Mouse (Mus musculus) hindbrain, embryonic 14.5 days (tissue): Measurements from ENCODE around the gene Wfdc16. TPM values are rescaled to one million over a fixed set of nuclear protein-coding genes. Genes with fewer than 3 reads are reported as not detected.

Experiments used
- ATAC-seq: fragments of 200-750 bp; cut with Nextera tagmentation; 2 replicates; pipeline ENCODE4 v1.8.0; 2017; ENCODE audit warnings: moderate number of reproducible peaks, mild to moderate bottlenecking, moderate TSS enrichment, moderate library complexity; ENCODE audit not compliant: low FRiP score
- DNase-seq: peaks from one replicate; pipeline ENCODE4 v3.0.0-alpha.2; 2015; ENCODE audit warnings: low spot score
- H3K27ac ChIP-seq: fragments of 300-500 bp; sonication (generic); 2 replicates; pipeline ENCODE4 v1.5.1; 2014; ENCODE audit warnings: mild to moderate bottlenecking, moderate library complexity
- H3K27me3 ChIP-seq: fragments of 300-500 bp; sonication (generic); 2 replicates; pipeline ENCODE4 v1.6.1; 2014; ENCODE audit warnings: mild to moderate bottlenecking, low read length, mixed read lengths; ENCODE audit not compliant: control insufficient read depth, insufficient read depth
- H3K36me3 ChIP-seq: fragments of 300-500 bp; sonication (generic); replicated peaks from 2 replicates; pipeline ENCODE4 v1.6.1; 2014; ENCODE audit not compliant: control insufficient read depth, insufficient read depth
- H3K4me1 ChIP-seq: fragments of 300-500 bp; sonication (generic); replicated peaks from 2 replicates; pipeline ENCODE4 v1.6.1; 2014; ENCODE audit warnings: antibody characterized with exemption, low read length, mixed read lengths; ENCODE audit not compliant: control insufficient read depth, insufficient read depth
- H3K4me2 ChIP-seq: fragments of 300-500 bp; sonication (generic); replicated peaks from 2 replicates; pipeline ENCODE4 v1.6.1; 2014; ENCODE audit warnings: mild to moderate bottlenecking, moderate library complexity
- H3K4me3 ChIP-seq: fragments of 300-500 bp; sonication (generic); replicated peaks from 2 replicates; pipeline ENCODE4 v1.5.1; 2014; ENCODE audit warnings: mild to moderate bottlenecking, low read length
- H3K9ac ChIP-seq: fragments of 300-500 bp; sonication (generic); 2 replicates; pipeline ENCODE4 v1.6.1; 2014
- H3K9me3 ChIP-seq: fragments of 300-500 bp; sonication (generic); 2 replicates; pipeline ENCODE4 v1.6.1; 2016; ENCODE audit warnings: low read length; ENCODE audit not compliant: control insufficient read depth
- WGBS: fragments of 180-500 bp; shearing (Covaris S2); extraction: QIAGEN DNeasy Blood & Tissue Kit; methylation state at CpG from one replicate; pipeline ENCODE4 v1.1.7; 2014; 5-methylcytosine and 5-hydroxymethylcytosine counted together
- polyA plus RNA-seq: library from polyadenylated mRNA; unstranded; fragments of >200 nt; fragmentation: Nextera tagmentation; extraction: Ambion mirVana; gene quantifications from 2 replicates; pipeline ENCODE4 v1.2.1, GENCODE M21; 2014

The Wfdc16 gene
- not detected in 2 replicates for polyA plus RNA-seq

GRCm38 (mm10) chr2:164638696-164639095 is at the start of gene Wfdc16:
TSS of gene Wfdc16 (minus strand) at chr2:164638796.
- H3K27me3 ChIP-seq, result no peaks in the 10 kb centered on the region
- no peak for DNase-seq
- WGBS, result 89% methylated on average over 3 of the region's 3 CpGs
- no peak within 1 kb of the TSS for H3K9ac ChIP-seq
- ATAC-seq, result no peak
- H3K4me3 ChIP-seq, result no peak within 1 kb of the TSS
- no peaks in the 10 kb centered on the region for H3K36me3 ChIP-seq
- no peaks in the 10 kb centered on the region for H3K4me1 ChIP-seq
- H3K27ac ChIP-seq, result no peak within 1 kb of the TSS
- H3K4me2 ChIP-seq, result no peak within 1 kb of the TSS
- H3K9me3 ChIP-seq, result no peaks in the 10 kb centered on the region

DNA sequence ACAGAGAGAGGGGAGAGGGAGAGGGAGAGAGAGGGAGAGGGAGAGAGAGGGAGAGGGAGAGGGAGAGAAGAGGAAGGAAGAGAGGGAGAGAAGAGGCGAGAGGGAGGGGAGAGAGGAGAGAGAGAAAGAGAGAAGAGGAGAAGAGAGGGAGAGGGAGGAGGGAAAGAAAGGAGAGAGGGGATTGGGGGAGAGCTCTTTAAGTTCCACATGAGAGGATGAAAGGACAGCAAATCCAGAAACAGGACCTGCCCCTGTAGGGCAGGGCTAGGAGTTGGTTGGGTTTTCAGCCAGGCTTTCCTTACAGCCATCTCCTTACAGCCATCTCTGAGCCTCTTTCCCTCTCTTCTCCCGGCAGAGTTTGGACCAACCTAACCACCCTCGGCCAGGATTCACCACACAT is 46.2 kb upstream of the Wfdc16 start, which contains the start of gene Wfdc13:
Wfdc13 (plus strand) TSS at position 301 of the 400 bp plus-strand sequence.
- Histone ChIP-seq H3K27ac (no peak within 1 kb of the TSS), H3K27me3 (no peaks in the 10 kb centered on the region), H3K4me1 (no peaks in the 10 kb centered on the region), H3K9me3 (no peaks in the 10 kb centered on the region), H3K36me3 (no peaks in the 10 kb centered on the region), H3K9ac (no peak within 1 kb of the TSS), H3K4me3 (no peak within 1 kb of the TSS), H3K4me2 (no peak within 1 kb of the TSS)
- WGBS, result 84% methylated on average over 3 of the region's 3 CpGs
- no peak for DNase-seq
- ATAC-seq, result no peak

- H3K9me3 ChIP-seq, result no peaks in the 10 kb centered on the region
- DNase-seq (no peak), ATAC-seq (no peak)
- H3K27ac ChIP-seq, result no peak overlapping the region
- no peaks in the 10 kb centered on the region for H3K27me3 ChIP-seq
- H3K36me3 ChIP-seq, result no peaks in the 10 kb centered on the region
- H3K4me1 ChIP-seq, result peaks cover 5% of the 10 kb centered on the region; the same call in 1 of the 2 replicates
- no peak overlapping the region for H3K9ac ChIP-seq
- H3K4me3 ChIP-seq, result no peak overlapping the region
- no peak overlapping the region for H3K4me2 ChIP-seq
- 65% methylated on average over 3 of the region's 3 CpGs for WGBS
Measured at GRCm38 (mm10) chr2:164679906-164680305, 41.3 kb upstream of the Wfdc16 start.

DNA sequence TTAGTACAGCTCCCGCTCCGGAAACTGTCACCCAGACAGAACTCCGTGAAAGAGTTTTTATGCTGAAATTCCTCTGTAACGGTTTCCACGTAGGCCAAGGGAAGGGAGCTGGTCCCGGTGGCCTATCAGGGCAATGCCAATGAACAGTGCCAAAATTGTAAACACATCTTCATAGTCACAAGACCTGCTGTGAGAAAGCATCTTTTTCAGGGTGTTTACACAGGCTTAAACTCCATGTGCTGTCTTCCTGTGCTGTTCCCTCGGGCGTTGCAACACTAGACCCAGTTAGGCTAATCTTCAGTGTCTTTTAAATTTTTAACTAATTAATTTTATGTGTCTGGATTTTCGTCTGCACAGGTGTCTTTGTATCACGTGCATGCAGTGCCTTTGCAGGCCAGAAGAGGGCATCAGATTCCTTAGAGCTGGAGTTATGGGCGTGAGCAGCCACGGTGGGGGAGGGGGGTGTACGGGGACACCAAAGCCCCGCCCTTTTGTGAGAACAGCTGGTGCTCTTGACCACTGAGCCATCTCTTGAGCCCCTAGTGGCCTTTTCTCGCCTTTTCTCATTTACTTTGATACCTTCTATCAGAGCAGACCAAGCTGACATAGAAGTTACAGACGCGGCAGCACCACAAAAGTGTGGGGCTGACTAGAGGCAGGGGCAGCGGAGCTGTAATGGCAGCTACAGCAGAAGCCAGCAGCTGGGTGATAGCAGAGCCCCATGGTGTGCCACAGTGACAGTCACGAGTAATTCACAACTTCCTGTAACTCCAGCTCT is 40.4 kb upstream of the Wfdc16 start:
- 22% methylated on average over 19 of the region's 19 CpGs for WGBS
- H3K4me2 ChIP-seq, result peak overlapping the region; percentile 52
- H3K9me3 ChIP-seq, result no peaks in the 10 kb centered on the region
- H3K9ac ChIP-seq, result no peak overlapping the region
- no peaks in the 10 kb centered on the region for H3K36me3 ChIP-seq
- no peaks in the 10 kb centered on the region for H3K27me3 ChIP-seq
- peak; percentile 73; the same call in 1 of the 2 replicates for ATAC-seq
- H3K27ac ChIP-seq, result no peak overlapping the region
- DNase-seq, result peak; percentile 74
- H3K4me3 ChIP-seq, result peak overlapping the region; percentile 24
- peaks cover 5% of the 10 kb centered on the region; the same call in 1 of the 2 replicates for H3K4me1 ChIP-seq

- ATAC-seq (no peak), DNase-seq (no peak)
Measured at GRCm38 (mm10) chr2:164676916-164677685, 38.5 kb upstream of the Wfdc16 start.

GRCm38 (mm10) chr2:164676103-164676502 is 37.5 kb upstream of the Wfdc16 start:
- DNase-seq, result no peak
- no peak for ATAC-seq
- WGBS, result 81% methylated on average over 7 of the region's 7 CpGs
- no peak overlapping the region for H3K27ac ChIP-seq
- H3K4me1 ChIP-seq, result peaks cover 5% of the 10 kb centered on the region; the same call in 1 of the 2 replicates
- H3K27me3 ChIP-seq, result no peaks in the 10 kb centered on the region
- no peak overlapping the region for H3K4me2 ChIP-seq
- H3K9me3 ChIP-seq, result no peaks in the 10 kb centered on the region
- no peaks in the 10 kb centered on the region for H3K36me3 ChIP-seq
- no peak overlapping the region for H3K9ac ChIP-seq
- no peak overlapping the region for H3K4me3 ChIP-seq

More at GRCm38 (mm10) chr2:164676916-164677685, 38.5 kb upstream of the Wfdc16 start:
- Histone ChIP-seq H3K4me3 (no peak overlapping the region), H3K4me2 (no peak overlapping the region), H3K36me3 (no peaks in the 10 kb centered on the region), H3K9ac (no peak overlapping the region), H3K4me1 (peaks cover 5% of the 10 kb centered on the region; the same call in 1 of the 2 replicates), H3K27ac (no peak overlapping the region), H3K9me3 (no peaks in the 10 kb centered on the region), H3K27me3 (no peaks in the 10 kb centered on the region)
- 90% methylated on average over 16 of the region's 16 CpGs for WGBS

DNA sequence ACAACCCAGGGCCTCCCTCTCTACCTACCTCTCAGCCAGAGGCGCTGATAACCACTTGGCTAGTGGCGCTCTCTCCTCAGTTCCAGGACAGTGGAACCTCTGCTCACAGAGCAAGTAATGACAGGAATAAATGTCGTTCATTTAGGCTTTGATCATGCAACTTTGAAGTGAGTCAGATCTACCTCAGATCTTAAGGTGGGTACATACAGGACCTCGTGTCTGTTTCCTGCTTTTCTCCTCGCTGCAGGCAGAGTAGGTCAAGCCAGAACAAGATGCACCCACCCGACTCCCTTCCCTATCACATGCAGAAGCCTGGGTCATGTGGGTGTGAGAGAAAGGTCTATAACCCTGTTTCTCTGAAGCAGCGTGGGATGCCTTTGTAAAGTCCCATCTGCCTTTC is 35.4 kb upstream of the Wfdc16 start, which contains the start of gene Wfdc11:
Wfdc11 (minus strand) TSS at position 101 of the 400 bp plus-strand sequence.
- no peaks in the 10 kb centered on the region for H3K27me3 ChIP-seq
- peaks cover 4% of the 10 kb centered on the region; the same call in 1 of the 2 replicates for H3K4me1 ChIP-seq
- no peak within 1 kb of the TSS for H3K4me2 ChIP-seq
- no peak within 1 kb of the TSS for H3K9ac ChIP-seq
- no peak within 1 kb of the TSS for H3K27ac ChIP-seq
- DNase-seq (no peak), ATAC-seq (no peak)
- WGBS, result 81% methylated on average over 7 of the region's 7 CpGs
- no peaks in the 10 kb centered on the region for H3K36me3 ChIP-seq
- no peak within 1 kb of the TSS for H3K4me3 ChIP-seq
- no peaks in the 10 kb centered on the region for H3K9me3 ChIP-seq

GRCm38 (mm10) chr2:164670938-164671337 is 32.3 kb upstream of the Wfdc16 start:
- no peaks in the 10 kb centered on the region for H3K36me3 ChIP-seq
- H3K4me1 ChIP-seq, result no peaks in the 10 kb centered on the region
- ATAC-seq, result no peak
- no peak overlapping the region for H3K4me2 ChIP-seq
- no peak overlapping the region for H3K4me3 ChIP-seq
- H3K27ac ChIP-seq, result no peak overlapping the region
- DNase-seq, result no peak
- WGBS, result 22% methylated on average over 1 of the region's 1 CpGs
- H3K9ac ChIP-seq, result no peak overlapping the region
- H3K27me3 ChIP-seq, result no peaks in the 10 kb centered on the region
- no peaks in the 10 kb centered on the region for H3K9me3 ChIP-seq

DNA sequence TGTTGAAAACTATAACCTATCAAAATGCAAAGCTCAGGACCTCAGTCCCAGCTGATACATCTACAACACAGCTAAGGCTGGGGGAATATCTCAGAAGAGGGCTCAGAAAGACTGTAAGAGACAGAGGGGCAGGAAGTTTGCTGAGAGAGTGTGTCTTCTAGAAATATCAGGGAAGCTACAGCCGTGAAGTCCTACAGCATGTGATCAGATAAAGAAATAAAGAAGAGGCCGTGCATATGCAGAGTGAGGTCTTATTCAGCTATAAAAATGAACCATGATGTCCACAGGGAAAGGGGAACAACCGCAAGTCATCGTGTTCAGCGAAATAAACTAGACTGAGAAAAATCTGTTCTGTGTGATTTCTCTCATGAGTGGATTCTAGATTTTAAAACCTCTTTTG is 31.7 kb upstream of the Wfdc16 start:
- H3K36me3 ChIP-seq, result no peaks in the 10 kb centered on the region

More for the DNA sequence above, 31.7 kb upstream of the Wfdc16 start:
- Histone ChIP-seq H3K4me1 (no peaks in the 10 kb centered on the region), H3K4me3 (no peak overlapping the region), H3K27me3 (no peaks in the 10 kb centered on the region), H3K27ac (no peak overlapping the region), H3K9ac (no peak overlapping the region), H3K4me2 (no peak overlapping the region), H3K9me3 (no peaks in the 10 kb centered on the region)
- ATAC-seq (no peak), DNase-seq (no peak)
- 87% methylated on average over 5 of the region's 5 CpGs for WGBS
